Mouse (Mus musculus): ENCODE measurements around the gene Iba57. TPM values are rescaled to one million over a fixed set of nuclear protein-coding genes. Genes with fewer than 3 reads are reported as not detected.

The Iba57 gene
- polyA plus RNA-seq, 1 experiment from 2014 or later, result 6.8 TPM

- Histone ChIP-seq H3K27ac (ENCODE audit: low read depth, low read length) (no peak within 1 kb of the TSS; the same call in 1 of the 2 replicates), H3K9ac (ENCODE audit: low read depth, low read length) (no peak within 1 kb of the TSS), H3K9me3 (ENCODE audit: control insufficient read depth, low read length) (no peaks in the 10 kb centered on the region), H3K4me2 (no peak within 1 kb of the TSS), H3K27me3 (replicated peaks; ENCODE audit: control insufficient read depth, insufficient read depth, low read length) (peaks cover 21% of the 10 kb centered on the region), H3K4me3 (ENCODE audit: low read depth, low read length) (no peak within 1 kb of the TSS), H3K36me3 (ENCODE audit: control insufficient read depth, insufficient read depth, low read length) (peaks cover 14% of the 10 kb centered on the region), H3K4me1 (replicated peaks; ENCODE audit: control insufficient read depth, insufficient read depth, low read length) (peaks cover 8% of the 10 kb centered on the region; the same call in 1 of the 2 replicates)
- 62% methylated on average over 3 of the region's 3 CpGs for WGBS
- DNase-seq (ENCODE audit: low spot score) (no peak), ATAC-seq (replicated peaks; ENCODE audit: low FRiP score) (no peak)
Observed at GRCm38 (mm10) chr11:59182864-59183331, 19.4 kb upstream of the Iba57 start, which contains the start of gene Gjc2. Gjc2 (minus strand) TSS chr11:59183213.

- Histone ChIP-seq H3K9me3 (ENCODE audit: control insufficient read depth, low read length) (no peaks in the 10 kb centered on the region), H3K36me3 (ENCODE audit: control insufficient read depth, insufficient read depth, low read length) (no peaks in the 10 kb centered on the region), H3K4me1 (replicated peaks; ENCODE audit: control insufficient read depth, insufficient read depth, low read length) (no peaks in the 10 kb centered on the region), H3K4me3 (ENCODE audit: low read depth, low read length) (no peak overlapping the region), H3K4me2 (no peak overlapping the region; the same call in 1 of the 2 replicates), H3K27me3 (replicated peaks; ENCODE audit: control insufficient read depth, insufficient read depth, low read length) (peaks cover 64% of the 10 kb centered on the region), H3K9ac (ENCODE audit: low read depth, low read length) (no peak overlapping the region), H3K27ac (ENCODE audit: low read depth, low read length) (no peak overlapping the region)
- DNase-seq (ENCODE audit: low spot score) (no peak), ATAC-seq (replicated peaks; ENCODE audit: low FRiP score) (no peak)
- 11% methylated on average over 34 of the region's 34 CpGs for WGBS
Observed at GRCm38 (mm10) chr11:59176921-59177320, 13.4 kb upstream of the Iba57 start.

- Histone ChIP-seq H3K27ac (ENCODE audit: low read depth, low read length) (no peak overlapping the region), H3K4me2 (peak overlapping the region; percentile 3; the same call in 1 of the 2 replicates), H3K4me1 (replicated peaks; ENCODE audit: control insufficient read depth, insufficient read depth, low read length) (no peaks in the 10 kb centered on the region), H3K9me3 (ENCODE audit: control insufficient read depth, low read length) (no peaks in the 10 kb centered on the region), H3K36me3 (ENCODE audit: control insufficient read depth, insufficient read depth, low read length) (no peaks in the 10 kb centered on the region), H3K9ac (ENCODE audit: low read depth, low read length) (no peak overlapping the region), H3K27me3 (replicated peaks; ENCODE audit: control insufficient read depth, insufficient read depth, low read length) (peaks cover 64% of the 10 kb centered on the region), H3K4me3 (ENCODE audit: low read depth, low read length) (0 out of 2 replicates have a peak overlapping the region, but pooled peaks have one; percentile 1)
- ATAC-seq (replicated peaks; ENCODE audit: low FRiP score) (no peak), DNase-seq (ENCODE audit: low spot score) (no peak)
- WGBS, result 4% methylated on average over 45 of the region's 48 CpGs
Observed at GRCm38 (mm10) chr11:59176475-59176874, 12.9 kb upstream of the Iba57 start.

GRCm38 (mm10) chr11:59174189-59174838 lies 10.8 kb upstream of the Iba57 start:
- Histone ChIP-seq H3K9me3 (ENCODE audit: control insufficient read depth, low read length) (no peaks in the 10 kb centered on the region), H3K4me2 (no peak overlapping the region), H3K36me3 (ENCODE audit: control insufficient read depth, insufficient read depth, low read length) (no peaks in the 10 kb centered on the region), H3K27me3 (replicated peaks; ENCODE audit: control insufficient read depth, insufficient read depth, low read length) (peaks cover 57% of the 10 kb centered on the region), H3K4me1 (replicated peaks; ENCODE audit: control insufficient read depth, insufficient read depth, low read length) (peaks cover 3% of the 10 kb centered on the region; the same call in 1 of the 2 replicates), H3K4me3 (ENCODE audit: low read depth, low read length) (no peak overlapping the region), H3K9ac (ENCODE audit: low read depth, low read length) (no peak overlapping the region), H3K27ac (ENCODE audit: low read depth, low read length) (no peak overlapping the region)
- WGBS, result 54% methylated on average over 6 of the region's 6 CpGs
- DNase-seq (ENCODE audit: low spot score) (no peak), ATAC-seq (replicated peaks; ENCODE audit: low FRiP score) (no peak)

- ATAC-seq (replicated peaks; ENCODE audit: low FRiP score) (no peak), DNase-seq (ENCODE audit: low spot score) (no peak)
- H3K4me3 ChIP-seq (ENCODE audit: low read depth, low read length), result no peak overlapping the region
- no peaks in the 10 kb centered on the region for H3K36me3 ChIP-seq (ENCODE audit: control insufficient read depth, insufficient read depth, low read length)
- H3K4me2 ChIP-seq, result no peak overlapping the region
- 78% methylated on average over 4 of the region's 4 CpGs for WGBS
- no peak overlapping the region for H3K27ac ChIP-seq (ENCODE audit: low read depth, low read length)
- no peak overlapping the region for H3K9ac ChIP-seq (ENCODE audit: low read depth, low read length)
- H3K4me1 ChIP-seq (replicated peaks; ENCODE audit: control insufficient read depth, insufficient read depth, low read length), result peaks cover 10% of the 10 kb centered on the region
- H3K9me3 ChIP-seq (ENCODE audit: control insufficient read depth, low read length), result no peaks in the 10 kb centered on the region
- peaks cover 20% of the 10 kb centered on the region for H3K27me3 ChIP-seq (replicated peaks; ENCODE audit: control insufficient read depth, insufficient read depth, low read length)
Observed at GRCm38 (mm10) chr11:59170549-59170948, 7.0 kb upstream of the Iba57 start.

- no peak for ATAC-seq (replicated peaks; ENCODE audit: low FRiP score)
- Histone ChIP-seq H3K4me3 (ENCODE audit: low read depth, low read length) (no peak overlapping the region), H3K4me2 (no peak overlapping the region), H3K36me3 (ENCODE audit: control insufficient read depth, insufficient read depth, low read length) (no peaks in the 10 kb centered on the region), H3K27ac (ENCODE audit: low read depth, low read length) (no peak overlapping the region), H3K9me3 (ENCODE audit: control insufficient read depth, low read length) (no peaks in the 10 kb centered on the region), H3K27me3 (replicated peaks; ENCODE audit: control insufficient read depth, insufficient read depth, low read length) (peaks cover 12% of the 10 kb centered on the region), H3K9ac (ENCODE audit: low read depth, low read length) (no peak overlapping the region), H3K4me1 (replicated peaks; ENCODE audit: control insufficient read depth, insufficient read depth, low read length) (peaks cover 15% of the 10 kb centered on the region)
- DNase-seq (ENCODE audit: low spot score), result no peak
- 60% methylated on average over 3 of the region's 3 CpGs for WGBS
Observed at GRCm38 (mm10) chr11:59169807-59170206, 6.3 kb upstream of the Iba57 start.

GRCm38 (mm10) chr11:59165616-59166241 lies 2.2 kb upstream of the Iba57 start:
- Histone ChIP-seq H3K4me1 (replicated peaks; ENCODE audit: control insufficient read depth, insufficient read depth, low read length) (peaks cover 33% of the 10 kb centered on the region), H3K4me3 (ENCODE audit: low read depth, low read length) (no peak overlapping the region), H3K27me3 (replicated peaks; ENCODE audit: control insufficient read depth, insufficient read depth, low read length) (no peaks in the 10 kb centered on the region), H3K36me3 (ENCODE audit: control insufficient read depth, insufficient read depth, low read length) (no peaks in the 10 kb centered on the region; the same call in 1 of the 2 replicates), H3K9ac (ENCODE audit: low read depth, low read length) (peak overlapping the region; percentile 42; the same call in 1 of the 2 replicates), H3K27ac (ENCODE audit: low read depth, low read length) (peak overlapping the region; percentile 100), H3K4me2 (no peak overlapping the region), H3K9me3 (ENCODE audit: control insufficient read depth, low read length) (no peaks in the 10 kb centered on the region)
- 45% methylated on average over 2 of the region's 2 CpGs for whole genome bisulfite sequencing
- ATAC-seq (replicated peaks; ENCODE audit: low FRiP score), result no peak
- no peak for DNase-seq (ENCODE audit: low spot score)

GRCm38 (mm10) chr11:59164384-59164783 lies 845 bp upstream of the Iba57 start:
- peak; percentile 64 for DNase-seq (ENCODE audit: low spot score)
- 42% methylated on average over 9 of the region's 9 CpGs for WGBS
- Histone ChIP-seq H3K27ac (ENCODE audit: low read depth, low read length) (peak overlapping the region; percentile 100), H3K4me1 (replicated peaks; ENCODE audit: control insufficient read depth, insufficient read depth, low read length) (peaks cover 30% of the 10 kb centered on the region), H3K27me3 (replicated peaks; ENCODE audit: control insufficient read depth, insufficient read depth, low read length) (no peaks in the 10 kb centered on the region), H3K4me3 (ENCODE audit: low read depth, low read length) (peak overlapping the region; percentile 77), H3K36me3 (ENCODE audit: control insufficient read depth, insufficient read depth, low read length) (no peaks in the 10 kb centered on the region; the same call in 1 of the 2 replicates), H3K9ac (ENCODE audit: low read depth, low read length) (peak overlapping the region; percentile 94), H3K9me3 (ENCODE audit: control insufficient read depth, low read length) (no peaks in the 10 kb centered on the region), H3K4me2 (peak overlapping the region; percentile 92)
- peak; percentile 80 for ATAC-seq (replicated peaks; ENCODE audit: low FRiP score)

All from liver, embryonic 11.5 days (tissue).